Mouse (Mus musculus) layer of hippocampus, postnatal 36 days (tissue): ENCODE measurements around the gene Six5. TPM values are rescaled to one million over a fixed set of nuclear protein-coding genes. Genes with fewer than 3 reads are reported as not detected.
"Not testable (repeated sequence)": the region's sequence is repeated elsewhere in the genome, so short reads cannot be mapped to it uniquely, and the experiment has no call there.

Experiments used
- DNase-seq, 2 experiments: peaks; one replicate each; pipeline ENCODE4 v3.0.0; 2022
- total RNA-seq, 2 experiments: library from RNA; stranded (reverse); gene quantifications; 2 replicates each; pipeline ENCODE4 v1.2.3; 2021

Gene Six5
- total RNA-seq, result 1 to 10 TPM; 2.5 to 2.8 TPM

- no peak for DNase-seq
Observed at GRCm38 (mm10) chr7:19094471-19094825, at the start of gene Six5. Six5 (plus strand) TSS chr7:19094594.

GRCm38 (mm10) chr7:19044616-19045015, 49.8 kb upstream of the Six5 start:
- no peak for DNase-seq

GRCm38 (mm10) chr7:19046286-19047069, 47.9 kb upstream of the Six5 start:
- DNase-seq, result no peak

- no peak for DNase-seq
Observed at GRCm38 (mm10) chr7:19048006-19048527, 46.3 kb upstream of the Six5 start.

- no peak for DNase-seq
Observed at GRCm38 (mm10) chr7:19049252-19049651, 45.1 kb upstream of the Six5 start.

GRCm38 (mm10) chr7:19050172-19050571, 44.2 kb upstream of the Six5 start:
- no peak for DNase-seq

GRCm38 (mm10) chr7:19051161-19051560, 43.2 kb upstream of the Six5 start:
- no peak for DNase-seq

GRCm38 (mm10) chr7:19052345-19053135, 41.9 kb upstream of the Six5 start:
- peak; percentile 64 to 65 for DNase-seq

- no peak for DNase-seq
Observed at GRCm38 (mm10) chr7:19053136-19053532, 41.3 kb upstream of the Six5 start.

- DNase-seq, result no peak
Observed at GRCm38 (mm10) chr7:19054047-19054776, 40.2 kb upstream of the Six5 start, which contains the start of gene Rsph6a. Rsph6a (plus strand) TSS chr7:19054690.

- DNase-seq, result no peak
Observed at GRCm38 (mm10) chr7:19054777-19055076, 39.7 kb upstream of the Six5 start.

- DNase-seq, result no peak
Observed at GRCm38 (mm10) chr7:19055108-19055507, 39.3 kb upstream of the Six5 start.

GRCm38 (mm10) chr7:19057405-19057804, 37.0 kb upstream of the Six5 start:
- DNase-seq, result no peak

GRCm38 (mm10) chr7:19065896-19066295, 28.5 kb upstream of the Six5 start:
- DNase-seq, result no peak

- DNase-seq, result no peak
Observed at GRCm38 (mm10) chr7:19067063-19067462, 27.3 kb upstream of the Six5 start.

GRCm38 (mm10) chr7:19067935-19068334, 26.5 kb upstream of the Six5 start:
- no peak for DNase-seq

GRCm38 (mm10) chr7:19068707-19069106, 25.7 kb upstream of the Six5 start:
- no peak for DNase-seq

- DNase-seq, result no peak
Observed at GRCm38 (mm10) chr7:19069500-19069899, 24.9 kb upstream of the Six5 start.

- not testable (repeated sequence) for DNase-seq
Observed at GRCm38 (mm10) chr7:19071024-19071423, 23.4 kb upstream of the Six5 start.

GRCm38 (mm10) chr7:19073504-19073903, 20.9 kb upstream of the Six5 start:
- no peak for DNase-seq

GRCm38 (mm10) chr7:19074494-19074893, 19.9 kb upstream of the Six5 start:
- DNase-seq, result no peak

GRCm38 (mm10) chr7:19075231-19075630, 19.2 kb upstream of the Six5 start:
- no peak for DNase-seq
